Mouse (Mus musculus) neural tube, embryonic 10.5 days (tissue): ENCODE data around the gene Cryl1.

ENCODE experiments used
- DNase-seq: peaks from one replicate; pipeline ENCODE4 v3.0.0-alpha.2; 2017; ENCODE audit warnings: low spot score; ENCODE audit errors: extremely low spot score

Cryl1 gene

DNA sequence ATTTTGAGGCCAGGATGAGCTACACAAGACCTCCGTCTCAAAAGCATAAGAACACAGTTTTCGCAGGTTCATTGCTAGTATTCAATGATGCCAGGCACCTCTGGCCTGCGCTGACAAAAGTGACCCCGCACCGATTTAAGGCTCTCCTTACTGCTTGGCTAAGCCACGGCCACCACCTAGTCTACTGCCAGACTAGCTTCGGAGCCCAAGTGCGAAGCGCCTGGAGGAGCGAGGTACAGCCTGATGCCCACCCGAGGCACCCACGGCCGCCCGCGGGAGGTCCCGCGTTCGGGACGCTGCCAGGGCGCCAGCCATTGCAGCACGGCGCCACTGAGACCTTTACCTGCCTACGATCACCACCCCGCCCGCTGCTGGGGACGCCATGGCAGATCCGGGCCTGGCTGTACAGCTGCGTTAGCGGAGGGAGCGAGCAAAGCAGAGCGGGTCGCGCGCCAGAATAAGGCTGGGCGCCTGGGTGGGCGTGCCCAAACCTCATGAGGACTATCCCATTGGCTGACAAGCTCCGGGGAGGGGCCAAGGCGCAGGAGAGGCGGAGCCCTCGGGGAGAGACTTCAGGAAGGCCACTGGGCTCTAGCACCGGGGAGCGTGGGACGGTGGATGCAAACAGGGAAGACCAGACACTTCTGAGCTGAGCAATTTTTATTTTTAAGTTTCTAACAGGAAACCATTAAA, at the start of gene Cryl1:
Gene Cryl1 (minus strand): TSS at position 465 of the 693 bp plus-strand sequence.
- peak; percentile 93 for DNase-seq

DNA sequence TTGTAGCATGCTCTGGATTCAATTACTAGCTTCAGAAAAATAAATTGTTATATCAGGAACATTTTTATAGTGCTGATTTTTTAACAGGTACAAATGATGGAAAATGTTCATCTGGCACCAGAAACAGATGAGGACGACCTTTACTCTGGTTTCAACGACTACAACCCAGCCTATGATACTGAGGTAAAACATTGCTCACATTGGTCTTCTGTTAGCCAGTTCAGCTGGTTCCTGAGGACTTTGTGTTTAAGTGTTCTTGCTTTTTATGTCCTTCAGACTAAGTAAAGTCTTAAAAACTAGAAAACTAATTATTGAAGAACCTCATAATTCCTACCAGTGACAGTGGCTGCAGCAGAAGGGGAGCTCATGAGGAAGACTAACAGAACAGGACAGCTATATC, 32.1 kb upstream of the Cryl1 start:
- no peak for DNase-seq

DNA sequence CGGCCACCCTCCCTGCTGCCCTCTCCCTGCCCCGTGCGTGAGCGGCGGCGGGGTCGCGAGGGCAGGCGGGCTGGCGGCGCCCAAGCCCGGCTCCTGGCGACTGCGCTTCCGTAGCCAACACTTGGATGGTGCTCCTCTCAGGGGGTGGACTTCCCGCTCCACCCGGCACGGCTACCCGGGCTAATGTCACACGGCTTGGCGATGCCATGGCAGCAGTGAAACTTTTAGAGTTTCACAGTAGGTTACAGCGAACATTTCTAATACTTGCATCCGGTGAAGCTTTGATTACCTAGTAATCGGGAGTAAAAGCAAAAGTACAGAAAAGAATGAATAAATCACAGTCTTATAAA, 25.9 kb upstream of the Cryl1 start:
- no peak for DNase-seq

DNA sequence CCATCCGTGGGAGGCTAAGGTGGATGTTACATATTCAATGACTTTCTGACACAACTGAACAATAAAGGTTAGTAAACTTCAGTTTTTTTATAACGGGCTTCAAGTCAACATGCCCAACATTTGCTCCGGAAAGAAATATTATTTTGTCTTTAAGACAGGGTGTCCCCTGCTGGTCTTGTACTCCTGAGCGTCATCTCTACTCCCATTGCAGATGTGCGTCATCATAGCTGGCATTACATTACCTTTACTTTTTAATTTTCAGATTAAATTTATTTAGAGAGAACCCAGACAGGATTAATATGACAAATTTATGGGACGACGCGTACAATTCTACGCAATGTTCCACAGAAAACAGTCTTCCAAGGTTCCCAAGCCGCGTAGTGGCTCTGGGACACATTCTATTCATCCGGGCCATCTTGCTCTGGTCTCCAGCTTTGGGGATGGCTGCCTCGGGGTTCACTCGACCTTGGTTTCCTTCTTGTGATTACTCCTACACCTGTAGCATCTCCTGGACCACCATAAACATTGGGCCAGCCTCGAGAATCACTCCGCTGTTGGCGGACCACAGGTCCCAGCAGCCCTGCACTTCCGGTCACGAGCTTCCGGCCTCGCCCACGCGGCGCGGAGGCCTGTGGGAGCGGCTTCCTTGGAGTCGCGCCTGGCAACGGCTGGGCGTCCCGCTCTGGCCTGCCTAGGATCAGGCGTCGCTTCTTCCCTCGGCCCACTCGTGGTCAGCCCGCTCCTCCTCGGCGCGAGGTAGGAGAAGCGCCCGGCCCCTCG, 25.3 kb upstream of the Cryl1 start, which contains the start of gene Ift88:
Gene Ift88 (plus strand): TSS at position 631 of the 780 bp plus-strand sequence.
- peak; percentile 97 for DNase-seq

DNA sequence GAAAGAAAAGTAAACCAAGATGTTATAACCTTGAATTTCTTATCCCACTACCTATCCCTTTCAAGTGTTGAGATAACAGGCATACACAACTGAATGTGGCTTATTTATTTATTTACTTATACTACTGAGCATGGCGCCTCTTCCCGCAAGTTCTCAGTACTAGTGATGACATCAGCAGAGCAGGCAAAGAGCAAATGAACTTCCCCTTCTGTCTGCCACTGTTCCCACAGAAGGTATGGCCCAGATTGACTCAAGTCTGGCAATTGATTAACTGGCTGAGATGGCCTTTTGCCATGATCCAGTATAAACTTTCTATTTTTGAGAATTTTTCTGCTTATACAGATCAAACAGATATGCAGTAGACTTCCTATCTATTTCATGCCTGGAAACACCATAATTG, 18.9 kb upstream of the Cryl1 start:
- no peak for DNase-seq

DNA sequence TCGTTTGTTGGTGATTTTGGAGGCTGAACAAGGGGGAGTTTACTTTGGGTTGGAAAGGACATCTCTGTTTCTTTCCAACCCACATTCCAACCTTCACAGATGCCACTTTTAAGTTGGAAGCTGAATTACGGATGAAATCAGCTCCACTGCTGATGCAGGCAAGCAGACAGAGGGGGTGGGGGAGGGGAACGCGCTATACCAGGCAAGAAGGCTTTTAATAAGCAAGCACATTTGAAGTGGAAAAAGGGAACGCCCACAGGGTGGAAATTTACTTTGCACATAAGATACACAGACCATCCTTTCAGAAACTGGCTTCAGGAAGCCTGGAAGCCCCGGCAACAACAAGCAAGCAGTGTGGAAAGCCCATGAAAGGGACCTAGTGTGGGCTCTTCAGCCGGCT, 13.8 kb upstream of the Cryl1 start:
- no peak for DNase-seq

DNA sequence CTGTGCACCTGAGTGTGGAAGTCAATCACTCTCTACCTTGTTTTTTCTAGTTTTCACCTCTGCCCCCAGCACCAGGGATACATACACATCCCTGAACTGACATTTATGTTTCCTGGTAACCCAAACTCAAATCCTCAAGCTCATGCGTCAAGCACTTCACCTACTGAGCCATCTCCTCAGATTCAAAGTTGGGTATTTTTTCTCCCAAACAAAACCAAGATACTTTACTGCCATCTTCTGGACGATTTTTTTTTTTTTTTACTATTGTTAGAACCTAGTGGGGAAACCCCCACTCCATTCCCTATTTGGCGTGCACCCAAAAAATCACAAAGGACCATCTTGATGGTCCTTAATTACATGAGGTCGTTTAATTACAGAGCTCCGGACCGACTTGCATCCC, 10.8 kb upstream of the Cryl1 start:
- DNase-seq, result no peak

DNA sequence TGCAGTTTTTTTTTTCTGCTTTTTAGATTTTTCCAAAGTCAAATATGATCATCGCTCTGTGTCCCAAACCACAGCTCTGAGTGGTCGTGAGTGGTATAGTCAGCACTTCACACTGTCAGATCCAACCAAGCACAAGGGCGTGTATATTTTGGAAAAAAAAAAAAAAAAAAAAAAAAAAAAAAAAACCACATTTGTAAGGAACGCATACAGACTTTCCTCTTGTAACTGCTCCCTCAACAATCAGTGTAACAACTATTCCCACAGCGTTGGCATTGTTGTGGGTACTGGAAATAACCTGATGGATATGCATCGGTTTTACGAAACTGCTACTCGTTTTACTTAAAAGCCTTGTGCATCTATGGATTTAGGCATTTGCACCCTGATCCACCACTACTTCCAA, 9.8 kb upstream of the Cryl1 start:
- no peak for DNase-seq

DNA sequence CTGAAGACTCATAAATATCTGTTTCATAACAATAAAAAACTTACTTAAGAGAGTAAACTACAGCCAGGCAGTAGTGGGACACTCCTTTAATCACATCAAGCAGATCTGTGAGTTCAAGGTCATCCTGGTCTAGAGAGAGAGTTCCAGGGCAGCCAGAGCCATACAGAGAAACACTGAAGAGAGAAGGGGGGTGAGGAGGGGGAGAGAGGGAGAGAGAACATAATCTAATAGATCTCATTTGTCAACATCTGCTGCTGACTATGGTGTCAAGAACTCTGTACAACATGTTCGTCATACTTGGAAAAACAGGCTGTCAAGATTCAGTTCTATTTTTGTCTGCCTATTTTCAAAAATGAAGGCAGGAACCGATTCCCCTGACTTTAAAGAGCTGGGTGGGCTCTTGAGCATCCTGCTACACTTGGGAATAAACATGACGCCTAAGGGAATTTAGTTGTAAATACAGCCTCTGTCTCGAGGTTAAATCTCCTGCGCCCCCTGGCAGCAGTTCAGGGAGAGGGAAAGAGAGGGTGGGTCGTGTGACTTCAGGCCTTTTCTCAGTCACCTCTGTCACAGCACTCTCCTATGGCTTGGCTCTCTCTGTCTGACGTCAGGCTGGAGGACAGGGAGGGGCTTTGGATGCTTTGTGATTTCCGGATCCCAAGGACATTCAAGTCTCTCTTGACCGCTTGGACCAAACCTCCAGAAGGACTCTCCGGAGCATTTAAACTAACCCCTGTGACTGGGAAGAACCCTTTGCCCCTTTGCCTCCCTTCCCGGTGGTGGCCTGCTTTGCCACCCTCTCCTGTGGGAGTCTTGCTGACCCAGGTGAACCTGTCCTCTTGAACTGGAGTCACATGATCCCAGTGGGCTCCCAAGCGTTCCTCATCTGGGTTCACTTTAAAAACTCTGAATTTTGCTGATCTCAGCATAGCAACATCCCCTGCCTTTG, 9.0 kb upstream of the Cryl1 start:
- DNase-seq, result peak; percentile 54

DNA sequence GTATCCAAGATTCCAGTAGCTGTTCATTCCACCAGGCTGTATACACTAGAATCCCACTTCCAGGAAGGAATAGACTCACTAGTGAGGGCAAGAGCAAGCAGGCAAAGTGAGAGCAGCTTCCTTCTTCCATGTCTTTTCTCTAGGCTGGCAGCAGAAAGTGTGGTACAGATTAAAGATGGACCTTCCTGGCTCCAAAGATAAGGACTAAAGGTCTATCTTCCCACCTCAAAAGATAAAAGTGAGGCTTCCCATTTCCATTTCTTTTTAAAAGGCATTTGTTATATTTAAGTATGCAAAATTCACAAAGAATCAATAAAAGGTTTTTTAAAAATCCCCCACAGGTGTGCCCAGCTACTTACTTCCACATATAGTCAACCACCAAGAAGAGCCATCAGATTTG, 4.5 kb upstream of the Cryl1 start:
- no peak for DNase-seq

DNA sequence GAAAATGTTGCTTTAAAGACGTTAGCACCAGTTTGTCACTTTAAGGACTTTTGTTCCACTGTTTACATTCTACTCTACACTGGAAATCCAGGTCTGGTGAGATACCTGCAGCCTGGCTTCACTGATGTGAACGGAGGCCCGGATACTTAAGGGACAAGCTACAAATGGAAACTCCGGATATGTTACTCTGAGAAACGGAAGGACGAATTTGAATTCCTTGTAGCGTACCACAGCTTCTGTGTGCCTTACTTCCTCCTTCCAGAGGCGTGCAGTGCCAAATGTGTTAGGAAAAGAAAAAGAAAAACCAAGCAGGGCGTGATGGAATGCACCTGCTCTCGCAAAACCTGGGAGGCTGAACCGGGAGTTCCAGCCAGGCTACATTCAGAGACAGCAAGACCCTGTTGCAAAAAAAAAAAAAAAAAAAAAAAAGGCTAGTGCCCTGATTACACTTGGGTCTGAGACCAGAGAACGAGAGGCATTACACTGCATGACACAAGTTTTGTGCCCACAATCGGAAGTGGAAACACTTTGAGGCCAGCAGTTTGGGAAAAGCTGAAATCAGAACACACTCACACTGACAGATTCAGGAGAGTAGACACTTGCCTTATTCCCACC, 591 bp upstream of the Cryl1 start:
- no peak for DNase-seq

DNA sequence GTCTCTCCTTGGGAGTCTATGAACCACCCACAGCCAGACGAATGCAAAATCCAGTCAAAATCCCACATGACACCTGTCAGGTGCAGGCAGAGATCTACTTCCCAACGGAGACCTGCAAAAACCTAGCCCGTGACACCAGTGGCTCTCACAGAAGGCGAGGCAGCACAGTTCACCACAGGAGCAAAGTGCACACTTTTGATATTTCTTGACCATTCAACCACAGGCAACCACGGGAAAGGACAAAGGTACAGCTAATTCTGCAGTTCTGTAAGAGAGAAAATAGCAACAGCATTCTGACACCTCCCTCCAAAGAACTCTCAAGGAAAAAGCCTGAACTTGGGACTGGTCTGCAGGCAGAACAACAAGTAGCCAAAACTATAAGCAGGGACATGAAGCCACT, 1.1 kb downstream of the Cryl1 start:
- DNase-seq, result no peak

DNA sequence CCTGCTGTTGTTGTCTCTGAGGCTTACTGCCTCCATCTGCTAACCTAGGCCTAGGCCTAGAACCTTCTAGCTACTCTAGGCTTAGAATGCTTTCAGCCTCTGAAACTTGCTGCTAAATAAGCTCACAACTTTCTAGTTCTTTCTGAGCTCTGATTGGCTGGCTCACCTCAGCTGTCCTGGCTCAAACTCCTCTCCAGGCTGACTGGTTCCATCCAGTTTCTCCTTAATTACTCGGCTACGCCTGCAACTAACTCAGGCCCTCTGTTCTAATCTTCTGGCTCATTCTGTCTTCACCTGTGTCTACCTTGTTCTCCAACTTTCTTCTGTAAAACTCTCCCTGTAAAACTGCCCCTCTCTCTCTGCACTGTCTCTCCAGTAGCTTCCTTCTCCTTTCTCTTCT, 2.9 kb downstream of the Cryl1 start:
- DNase-seq, result no peak

DNA sequence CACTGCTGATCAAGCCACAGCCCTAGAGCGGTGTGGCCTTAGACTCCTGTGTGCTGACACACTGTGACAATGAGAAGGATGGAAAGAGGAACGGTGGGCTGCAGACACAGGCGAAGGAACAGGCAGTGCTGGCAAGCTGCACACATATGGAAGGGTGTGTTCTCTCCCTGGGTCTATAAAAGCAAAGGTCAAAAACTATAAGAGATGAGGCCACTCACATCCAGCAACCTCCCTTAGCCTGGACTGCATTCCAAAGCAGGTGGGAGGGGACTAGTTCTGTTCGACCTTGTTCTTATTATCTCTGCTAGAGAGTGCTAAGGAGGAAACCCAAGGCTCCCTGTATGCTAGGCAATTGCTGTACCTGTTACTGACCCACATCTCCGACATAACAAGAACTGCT, 6.1 kb downstream of the Cryl1 start:
- no peak for DNase-seq

DNA sequence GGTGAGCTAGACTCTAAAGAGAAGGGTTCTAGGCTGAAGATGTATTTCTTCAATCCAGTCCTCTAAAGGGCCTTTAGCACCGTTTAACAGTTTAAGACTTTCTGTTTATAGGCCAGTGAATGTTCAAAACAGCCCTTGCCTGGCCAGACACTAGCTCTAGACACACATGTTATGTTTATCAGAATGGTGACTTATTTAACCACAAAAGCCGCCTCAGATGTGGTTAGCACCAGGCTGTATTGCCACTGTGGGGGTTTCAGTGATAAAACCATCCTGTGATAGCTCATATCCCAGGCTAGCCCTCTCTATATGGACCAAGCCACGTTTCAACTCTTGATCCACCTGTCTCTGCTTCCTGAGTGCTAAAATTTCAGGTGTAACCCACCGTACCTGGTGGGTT, 6.7 kb downstream of the Cryl1 start:
- no peak for DNase-seq

DNA sequence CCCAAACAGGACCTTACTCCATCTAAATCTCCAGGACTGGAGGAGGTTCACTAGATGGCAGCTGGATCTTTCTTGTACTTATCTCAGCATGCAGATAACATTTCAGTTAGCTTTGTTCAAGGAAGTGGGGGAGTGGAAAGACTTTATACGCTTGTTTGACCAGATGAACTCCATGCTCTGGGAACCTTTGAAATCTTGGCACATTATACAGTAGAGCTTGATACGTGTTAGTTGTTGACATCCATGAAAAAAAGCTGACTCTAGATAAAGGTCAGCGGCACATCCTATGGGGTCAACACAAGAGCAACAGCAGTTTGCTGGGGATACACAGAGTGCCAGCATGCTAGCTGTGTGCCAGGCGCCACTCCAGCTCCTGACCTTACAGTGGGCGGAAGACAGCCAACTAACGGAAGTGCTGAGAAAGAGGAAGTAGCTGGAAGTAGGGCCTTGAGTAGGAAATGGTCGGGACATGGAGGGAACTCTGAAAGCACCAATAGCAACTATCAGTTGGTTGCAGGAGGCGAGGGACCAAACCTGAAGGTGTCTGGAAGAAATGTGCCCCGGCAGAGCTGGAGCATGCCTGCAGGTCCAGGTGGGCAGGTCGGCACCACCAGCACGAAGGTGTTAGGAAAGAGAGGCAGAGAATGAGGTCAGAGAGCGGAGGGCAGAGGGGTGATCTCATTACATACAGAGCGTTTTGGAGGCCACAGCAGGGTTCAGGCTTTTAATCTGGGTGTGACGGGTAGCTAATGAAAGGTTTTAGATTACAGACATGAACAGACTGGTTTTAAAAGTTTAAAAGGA, 11.4 kb downstream of the Cryl1 start:
- no peak for DNase-seq

DNA sequence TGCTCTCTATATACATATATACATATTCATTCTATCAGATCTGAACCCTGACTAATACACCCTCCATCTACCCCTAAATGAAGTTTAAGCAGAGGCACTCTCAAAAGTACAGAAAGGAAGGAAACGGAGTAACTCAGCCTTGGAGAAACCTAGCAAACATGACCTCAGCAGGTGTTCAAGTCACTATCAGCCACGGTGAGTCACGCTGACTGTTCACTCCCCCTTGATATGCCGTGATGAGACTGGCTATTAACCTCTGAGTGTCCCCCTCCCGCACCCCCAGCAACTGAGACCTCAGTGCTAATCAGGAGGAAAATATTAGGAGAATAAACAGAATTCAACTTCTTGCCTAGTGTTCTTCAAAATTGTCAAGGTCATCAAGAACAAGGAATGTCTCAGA, 12.7 kb downstream of the Cryl1 start:
- DNase-seq, result no peak

DNA sequence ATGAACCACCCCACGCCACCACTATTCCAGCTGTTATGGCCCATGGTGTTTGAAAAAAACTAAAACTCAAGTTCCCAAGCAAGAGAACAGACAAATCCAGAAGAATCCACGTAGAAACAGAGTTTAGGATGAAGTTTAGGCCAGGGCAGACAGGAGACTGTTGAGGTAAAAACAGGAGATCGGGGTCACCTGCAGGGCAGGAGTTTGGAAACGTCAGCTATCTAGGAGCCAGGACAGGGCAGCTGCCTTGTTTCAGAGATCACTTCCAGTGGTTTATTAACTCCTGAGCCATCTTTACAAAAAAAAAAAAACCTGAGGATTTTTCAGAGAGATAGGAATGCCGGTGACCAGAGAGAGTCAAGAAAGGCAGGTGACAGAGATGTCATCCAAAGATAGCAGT, 20.8 kb downstream of the Cryl1 start:
- DNase-seq, result no peak

DNA sequence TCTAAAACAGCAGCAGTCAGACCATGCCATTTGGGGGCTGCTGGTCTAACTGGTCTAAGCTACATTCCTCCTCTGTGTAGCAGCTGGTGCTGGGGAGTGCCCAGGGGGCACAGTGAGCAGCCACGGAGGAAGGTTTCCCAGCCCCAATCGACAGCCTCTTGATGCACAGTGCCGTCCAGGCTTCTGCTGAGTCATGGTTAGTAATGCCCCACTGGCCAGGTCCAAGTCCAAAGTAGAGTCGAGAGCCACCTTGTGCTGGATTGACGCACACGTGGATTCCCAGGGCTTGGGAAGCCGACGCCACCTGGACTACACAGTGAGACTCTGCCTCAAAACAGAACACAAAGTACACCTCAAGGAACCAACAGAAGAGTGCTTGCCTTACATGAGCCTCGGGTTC, 21.4 kb downstream of the Cryl1 start:
- no peak for DNase-seq

DNA sequence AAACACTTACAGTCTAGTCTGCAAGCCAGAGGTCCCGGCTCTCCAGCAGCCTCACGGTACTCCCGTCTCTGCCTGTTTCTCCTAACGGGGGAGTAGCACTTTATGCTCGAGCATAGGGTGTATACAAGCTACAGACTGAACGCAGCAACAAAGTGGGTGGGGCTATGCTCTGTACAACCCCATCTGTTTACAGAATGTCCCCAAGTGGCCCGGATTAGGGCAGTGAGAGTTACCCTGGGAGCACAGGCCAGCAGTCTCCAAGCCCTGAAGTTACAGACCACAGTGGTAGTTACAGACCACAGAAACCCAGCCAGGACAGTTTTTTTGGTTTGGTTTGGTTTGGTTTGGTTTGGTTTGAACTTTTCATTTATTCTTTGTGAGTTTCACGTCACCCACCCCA, 22.3 kb downstream of the Cryl1 start:
- no peak for DNase-seq

DNA sequence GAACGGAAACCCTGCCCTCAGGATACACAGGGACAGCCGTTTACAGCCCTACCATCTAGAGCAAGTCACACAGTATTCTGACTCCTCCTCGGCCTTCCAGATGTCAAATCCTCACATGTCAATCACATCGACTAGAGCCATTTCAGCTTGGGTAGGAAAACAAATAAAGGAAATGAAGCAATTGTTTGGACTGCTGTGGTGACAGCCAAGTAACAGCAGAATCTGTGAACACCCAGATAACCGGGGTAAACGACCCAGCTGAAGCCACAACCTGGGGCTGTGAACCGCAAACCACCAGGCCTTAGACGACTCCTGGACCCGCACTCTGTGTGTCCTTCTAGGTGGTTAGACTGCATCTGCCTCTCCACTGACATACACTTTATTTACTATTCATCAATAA, 23.1 kb downstream of the Cryl1 start:
- no peak for DNase-seq
